Mouse (Mus musculus): ENCODE measurements around the gene Habp4.

Habp4 gene

DNA sequence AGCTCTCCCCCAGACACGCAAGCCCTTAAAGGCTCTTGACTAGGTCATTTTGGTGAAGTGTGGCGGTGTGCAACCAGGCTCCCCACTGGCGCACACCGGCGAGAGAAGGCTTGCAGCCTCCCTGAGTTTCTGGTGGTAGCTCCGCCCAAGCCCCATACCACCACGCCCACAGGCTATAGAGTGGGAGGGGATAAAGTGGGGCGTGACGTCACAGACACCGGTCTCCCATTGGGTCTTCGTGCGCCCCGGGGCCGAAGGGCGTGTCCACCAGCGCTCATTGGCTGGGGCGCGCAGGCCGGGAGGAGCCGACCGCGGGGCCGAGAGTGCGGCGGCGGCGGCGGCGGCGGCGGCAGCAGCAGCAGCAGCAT, at the start of gene Habp4:
Habp4 (plus strand) TSS at position 277 of the 368 bp plus-strand sequence.
- DNase-seq (ENCODE audit: low read depth, low spot score) = peak; percentile 97

DNA sequence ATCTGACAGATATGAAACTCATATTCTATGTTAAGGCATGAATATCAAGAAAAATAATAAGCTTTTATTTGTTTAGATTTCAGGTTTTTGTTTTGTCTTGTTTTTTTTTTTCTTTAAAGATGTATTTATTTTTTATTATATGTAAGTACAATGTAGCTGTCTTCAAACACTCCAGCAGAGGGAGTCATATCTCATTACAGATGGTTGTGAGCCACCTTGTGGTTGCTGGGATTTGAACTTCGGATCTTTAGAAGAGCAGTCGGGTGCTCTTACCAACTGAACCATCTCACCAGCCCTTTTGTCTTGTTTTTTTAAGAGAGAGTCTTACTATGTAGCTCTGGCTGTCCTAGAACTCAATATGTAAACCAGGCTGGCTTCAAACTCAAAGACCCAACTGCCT, 44.2 kb upstream of the Habp4 start:
- no peak for DNase-seq (ENCODE audit: low read depth, low spot score)

DNA sequence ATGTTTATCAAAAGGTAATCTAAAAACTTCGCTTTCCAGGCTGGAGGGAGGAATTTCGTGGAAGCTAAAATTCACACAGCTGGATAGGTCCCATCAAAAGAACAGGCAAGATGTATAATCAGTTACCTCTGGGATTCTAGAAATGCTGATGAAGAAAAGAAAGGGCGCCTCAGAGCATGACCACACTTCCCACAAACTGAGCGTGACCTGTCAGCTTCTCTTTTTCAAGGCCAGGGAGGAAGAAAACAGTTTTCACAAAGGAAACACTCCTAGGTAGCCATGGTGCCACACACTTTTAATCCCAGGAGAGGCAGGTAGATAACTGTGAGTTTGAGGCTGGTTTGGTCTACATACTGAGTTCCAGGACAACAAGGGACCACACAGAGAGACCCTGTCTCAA, 40.9 kb upstream of the Habp4 start:
- no peak for DNase-seq (ENCODE audit: low read depth, low spot score)

DNA sequence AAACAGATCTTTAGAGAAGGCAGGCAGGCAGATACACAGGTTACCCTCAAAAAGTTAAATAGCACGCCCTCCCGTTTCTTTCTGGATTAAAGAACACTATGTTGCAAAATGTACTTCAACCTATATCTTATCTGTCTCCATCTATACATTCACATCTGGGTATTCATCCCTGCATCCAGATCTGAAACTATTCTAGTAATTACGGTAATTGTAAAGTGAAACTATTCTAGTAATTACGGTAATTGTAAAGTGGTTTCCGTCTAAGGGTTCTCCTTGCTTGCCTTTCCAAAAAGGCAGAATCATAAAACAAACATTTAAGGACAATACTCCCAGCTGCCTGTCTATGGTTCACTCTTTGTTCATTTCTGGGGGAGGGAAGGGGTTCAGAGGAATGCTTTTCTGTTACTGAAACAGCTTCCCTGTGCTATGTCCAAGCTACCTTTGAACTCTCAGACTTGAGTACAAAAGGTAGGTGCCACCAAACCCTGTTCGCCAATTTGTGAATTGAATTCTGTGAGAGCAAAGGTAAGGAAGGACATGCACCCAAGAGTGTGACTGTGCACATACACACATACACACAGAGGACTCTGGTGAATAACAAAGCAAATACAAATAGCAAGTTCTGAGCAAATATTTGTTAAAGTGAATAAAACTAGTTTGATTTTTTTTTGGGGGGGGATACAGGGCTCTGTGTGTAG, 38.0 kb upstream of the Habp4 start:
- no peak for DNase-seq (ENCODE audit: low read depth, low spot score)

DNA sequence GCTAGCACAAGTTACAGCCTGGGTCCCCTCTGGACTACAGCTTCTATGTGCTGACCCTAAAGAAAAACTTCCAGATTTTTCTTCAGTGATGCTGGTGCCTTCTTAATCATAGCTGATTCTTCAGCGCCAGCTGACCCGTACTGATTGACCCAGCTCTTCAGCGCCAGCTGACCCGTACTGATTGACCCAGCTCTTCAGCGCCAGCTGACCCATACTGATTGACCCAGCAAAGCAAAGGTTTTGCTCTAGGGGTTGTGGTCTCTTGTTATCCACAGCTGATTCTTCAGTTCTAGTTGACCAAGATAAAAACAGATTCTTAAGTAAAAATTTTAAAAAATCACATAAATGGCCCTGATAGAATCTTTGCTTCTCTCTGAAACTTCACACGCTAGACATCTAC, 36.7 kb upstream of the Habp4 start:
- no peak for DNase-seq (ENCODE audit: low read depth, low spot score)

DNA sequence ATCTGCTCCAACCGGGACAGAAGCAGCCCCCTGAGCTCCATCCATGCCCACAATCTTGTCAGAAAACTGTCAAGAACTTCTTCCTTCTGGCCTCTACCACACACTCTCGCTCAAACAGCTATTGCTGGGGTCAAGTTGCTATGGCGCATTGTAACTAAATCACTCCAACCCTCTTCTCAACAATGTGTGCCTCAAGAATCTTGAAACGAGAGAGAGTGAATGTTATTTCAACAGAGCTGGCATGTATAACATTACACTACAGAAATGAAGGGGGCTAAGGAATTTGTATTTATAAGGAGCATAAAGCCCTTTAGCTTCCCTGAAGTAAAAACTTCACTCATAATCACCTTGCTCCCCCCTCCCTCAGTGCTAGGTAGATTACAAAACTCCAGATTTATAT, 35.3 kb upstream of the Habp4 start:
- no peak for DNase-seq (ENCODE audit: low read depth, low spot score)

DNA sequence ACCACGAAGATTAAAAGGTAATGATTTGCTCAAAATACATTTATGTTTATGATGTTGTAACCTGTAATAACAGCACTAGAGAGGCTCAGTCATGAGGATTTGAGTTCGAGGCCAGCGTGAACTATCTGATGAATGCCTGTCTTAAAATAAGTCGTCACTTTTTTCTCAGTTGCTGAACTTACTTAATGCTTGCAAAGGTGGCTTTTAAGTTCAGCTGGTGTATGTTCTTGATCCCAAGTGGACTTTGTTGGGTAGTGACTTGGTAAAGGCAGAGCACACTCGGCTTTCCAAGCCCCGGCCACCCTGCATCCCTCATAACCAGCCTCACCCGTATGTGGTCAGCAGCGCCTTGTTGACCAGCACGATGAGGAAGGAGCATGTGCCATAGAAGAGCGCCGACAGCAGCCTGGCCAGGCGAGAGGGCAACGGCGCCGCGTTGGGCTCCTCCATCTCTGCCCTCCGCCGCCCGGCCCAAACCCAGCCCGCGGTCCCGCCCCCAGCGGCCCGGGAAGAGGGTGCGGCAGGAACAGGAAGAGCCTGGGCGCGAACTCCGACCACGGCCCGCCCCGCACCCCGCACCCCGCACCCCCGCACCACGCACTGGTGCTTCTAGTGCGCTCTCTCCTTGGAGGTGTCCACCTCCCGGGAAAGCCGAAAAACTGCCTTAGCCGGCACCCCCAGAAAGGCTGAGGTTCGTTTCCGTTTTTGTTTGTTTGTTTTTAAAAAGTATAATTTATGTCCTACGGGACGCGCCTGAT, 32.6 kb upstream of the Habp4 start, which contains the start of gene Slc35d2:
Slc35d2 (minus strand) TSS at position 511 of the 758 bp plus-strand sequence.
- no peak for DNase-seq (ENCODE audit: low read depth, low spot score)

DNA sequence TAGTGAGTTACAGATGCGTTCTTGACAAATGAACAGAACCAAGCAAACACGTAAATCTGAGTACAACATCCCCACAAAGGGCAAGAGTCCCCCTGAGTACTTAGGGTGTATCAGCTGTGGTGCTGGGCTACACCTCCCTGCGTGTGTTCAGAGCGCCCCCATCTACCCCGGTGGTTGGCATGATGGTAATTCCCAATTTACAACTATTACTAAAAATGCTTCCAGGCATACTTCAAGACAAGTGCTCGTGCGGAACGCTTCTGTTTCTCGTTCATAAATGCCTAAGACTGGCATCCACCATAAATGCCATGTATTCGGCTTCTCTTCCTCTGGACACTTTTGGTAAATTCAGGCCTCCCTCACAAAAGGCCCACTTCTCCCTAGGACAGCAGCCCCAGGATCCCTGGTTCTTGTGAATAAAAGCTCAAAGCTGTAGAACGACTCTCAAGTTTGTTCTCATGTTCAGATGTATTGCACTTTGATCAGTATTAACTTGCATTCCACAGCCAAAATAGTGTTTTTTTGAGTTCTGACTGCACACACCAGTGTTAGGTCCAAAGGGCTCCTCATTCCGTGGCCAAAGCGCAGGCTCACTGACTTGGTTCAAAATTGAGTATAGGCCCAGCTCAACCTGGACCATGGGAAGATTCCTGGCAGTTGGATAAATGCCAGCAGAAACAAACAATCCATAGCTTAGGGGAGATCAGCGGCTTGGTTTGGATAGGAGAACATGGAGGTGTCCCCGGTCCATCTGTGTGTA, 31.8 kb upstream of the Habp4 start:
- DNase-seq (ENCODE audit: low read depth, low spot score) = no peak

DNA sequence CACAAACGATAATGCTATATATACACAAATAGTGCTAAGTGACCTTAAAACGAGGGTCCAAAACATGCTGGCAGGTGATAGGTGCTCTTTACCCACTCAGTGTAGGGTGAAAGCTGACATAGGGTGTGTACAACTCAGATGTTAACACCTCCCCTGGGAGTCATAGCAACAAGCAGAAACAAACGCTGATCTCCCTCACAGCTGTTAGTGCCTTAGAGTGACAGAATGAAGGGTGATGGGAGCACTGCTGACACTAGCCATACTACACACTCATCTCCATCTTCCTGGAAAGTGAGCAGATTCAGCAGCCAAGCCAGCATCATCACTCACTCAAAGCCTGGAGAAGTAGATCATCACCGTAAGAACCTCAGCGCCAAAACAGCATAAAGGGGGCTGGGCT, 11.5 kb upstream of the Habp4 start:
- DNase-seq (ENCODE audit: low read depth, low spot score) = no peak

DNA sequence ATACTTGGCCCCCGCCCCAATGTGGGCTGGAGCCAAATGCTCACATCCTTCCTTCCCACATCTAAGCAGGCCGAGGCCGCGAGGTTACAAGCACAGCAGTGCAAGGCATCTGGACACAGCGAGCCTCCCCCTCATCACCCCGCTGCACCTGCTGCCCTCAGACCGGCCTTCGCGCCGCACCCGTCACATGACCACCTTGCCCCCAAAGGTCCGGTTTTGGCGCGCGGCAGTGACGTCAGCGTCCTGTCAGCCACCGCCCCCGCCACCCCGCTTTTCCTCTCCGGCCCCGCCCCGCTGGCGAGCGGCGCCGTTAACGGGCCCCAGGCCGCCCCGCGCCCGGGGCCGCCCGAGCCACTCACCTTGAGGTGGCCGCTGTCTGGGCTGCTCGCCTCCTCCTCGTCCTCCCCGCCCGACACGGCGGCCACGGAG, 9.4 kb upstream of the Habp4 start:
- peak; percentile 67 for DNase-seq (ENCODE audit: low read depth, low spot score)

DNA sequence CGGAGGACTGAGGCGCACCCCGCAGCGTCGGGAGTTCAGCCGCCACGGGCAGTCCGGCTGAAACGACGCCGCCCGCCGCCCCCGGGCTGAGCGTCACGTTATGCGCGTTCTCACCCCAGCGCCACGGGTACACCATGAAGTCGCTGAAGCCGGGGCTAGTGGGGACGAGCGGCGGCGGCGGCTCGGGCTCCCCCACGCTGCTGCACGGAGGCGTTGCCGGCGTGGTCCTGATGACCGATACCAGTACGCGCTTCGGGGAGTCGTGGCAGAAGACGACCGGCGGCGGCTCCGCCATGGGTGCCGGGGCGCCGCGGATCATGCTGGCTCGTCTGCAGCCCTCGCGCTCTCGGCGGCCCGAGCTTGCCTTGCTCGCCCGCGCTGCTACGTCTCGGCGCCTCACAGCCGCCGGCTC, 8.9 kb upstream of the Habp4 start:
- DNase-seq (ENCODE audit: low read depth, low spot score) = no peak

DNA sequence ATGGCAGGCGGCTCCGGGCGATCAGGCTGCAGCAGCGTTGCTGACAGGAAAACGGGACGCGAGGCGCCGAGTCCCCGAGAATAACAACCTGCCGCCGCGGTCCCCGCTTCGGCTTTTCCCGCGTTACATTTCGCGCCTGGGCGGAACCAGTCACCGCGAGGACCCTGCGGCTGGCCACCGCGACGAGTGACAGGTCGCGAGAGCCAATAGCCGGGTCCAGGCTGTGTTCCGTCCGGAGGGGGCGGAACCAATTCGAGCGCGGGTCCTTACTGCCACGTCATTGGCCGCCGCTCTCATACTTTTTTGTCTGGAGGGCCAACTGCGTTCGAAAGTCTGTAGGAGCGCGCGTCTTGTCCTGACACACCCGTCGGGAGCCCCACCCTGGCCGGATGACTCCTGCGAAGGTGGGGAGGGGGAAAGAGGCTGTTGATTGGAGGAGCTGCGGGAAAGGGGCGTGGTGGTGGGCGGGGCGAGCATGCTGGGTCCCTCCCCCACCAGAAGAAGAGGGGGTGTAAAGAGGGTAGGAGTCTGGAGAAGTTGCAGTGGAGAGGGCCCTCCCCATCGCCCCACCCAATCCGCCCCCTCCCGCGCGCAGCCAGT, 8.4 kb upstream of the Habp4 start, which contains the start of gene Zfp367:
Zfp367 (minus strand) TSS at position 120 of the 600 bp plus-strand sequence.
- peak; percentile 86 for DNase-seq (ENCODE audit: low read depth, low spot score)

DNA sequence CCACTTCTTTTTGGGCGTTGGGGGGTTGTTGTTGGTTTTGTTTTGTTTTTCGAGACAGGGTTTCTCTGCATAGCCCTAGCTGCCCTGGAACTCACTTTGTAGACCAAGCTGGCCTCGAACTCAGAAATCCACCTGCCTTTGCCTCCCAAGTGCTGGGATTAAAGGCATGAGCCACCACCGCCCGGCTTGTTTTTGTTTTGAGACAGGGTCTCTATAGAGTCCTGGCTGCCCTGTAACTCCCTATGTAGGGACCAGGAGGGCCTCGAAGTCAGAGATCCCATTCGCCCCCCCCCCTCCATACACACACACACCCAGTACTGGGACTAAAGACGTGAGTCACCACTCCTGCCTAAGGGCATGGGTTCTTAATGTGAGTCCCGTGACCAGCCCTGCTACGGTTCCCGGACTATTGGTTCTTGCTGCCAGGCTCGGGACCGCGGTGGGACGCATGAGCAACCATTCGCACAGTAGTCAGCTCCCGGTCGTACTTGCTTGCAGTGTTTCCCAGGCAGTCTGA, 7.8 kb upstream of the Habp4 start:
- no peak for DNase-seq (ENCODE audit: low read depth, low spot score)

DNA sequence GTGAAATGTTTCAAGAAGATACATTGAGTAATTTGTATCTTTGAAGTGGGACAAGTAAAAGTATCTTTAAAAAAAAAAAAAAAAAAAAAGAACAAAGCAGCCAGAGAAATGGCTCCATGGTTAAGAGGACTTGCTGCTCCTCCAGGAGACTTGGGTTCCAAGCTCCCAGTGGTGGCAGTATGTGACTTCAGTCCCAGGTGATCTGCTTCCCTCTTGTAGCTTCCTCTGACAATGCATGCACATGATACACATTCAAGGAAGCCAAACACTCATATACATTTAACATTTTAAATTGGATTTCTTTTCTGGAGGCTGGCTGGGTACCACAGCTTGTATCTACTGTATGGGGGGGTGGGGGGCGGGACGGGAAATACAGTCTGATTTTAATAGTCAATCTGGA, 7.0 kb upstream of the Habp4 start:
- DNase-seq (ENCODE audit: low read depth, low spot score) = no peak

DNA sequence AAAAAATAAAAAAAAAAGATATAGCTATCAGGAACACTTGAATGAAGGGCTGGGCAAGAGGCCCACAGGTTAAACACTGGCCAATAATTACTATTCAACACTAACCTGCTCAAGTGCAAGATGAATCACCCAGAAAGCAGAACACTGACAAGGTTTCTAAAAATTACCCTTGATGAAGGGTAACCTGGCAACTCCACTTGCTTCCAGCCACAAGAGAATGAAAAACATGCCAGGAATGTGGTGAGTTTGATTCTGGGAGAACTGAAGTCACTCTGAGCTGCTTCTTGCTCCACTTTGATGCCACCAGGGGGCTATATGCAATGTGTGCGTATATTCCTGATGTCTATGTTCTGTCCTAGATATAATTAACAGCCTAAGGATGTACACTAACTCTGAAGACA, 6.5 kb upstream of the Habp4 start:
- DNase-seq (ENCODE audit: low read depth, low spot score) = no peak

DNA sequence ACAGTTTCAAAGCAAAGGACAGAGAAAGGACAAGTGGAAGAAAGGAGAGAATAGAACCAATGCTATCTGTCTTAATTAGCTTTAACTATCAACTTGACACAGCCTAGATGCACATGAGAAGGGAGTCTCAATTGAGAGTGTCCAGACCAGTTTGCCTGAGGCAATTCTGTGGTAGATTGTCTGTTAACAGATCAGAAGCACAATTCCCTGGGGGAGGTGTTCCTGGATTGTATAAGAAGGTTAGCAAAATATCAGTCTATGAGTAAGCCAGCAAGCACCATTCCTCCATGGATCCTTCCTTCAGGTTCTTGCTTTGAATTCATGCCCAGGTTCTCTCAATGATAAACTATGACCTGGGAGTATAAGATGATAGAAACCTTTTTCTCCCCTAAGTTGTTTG, 4.7 kb upstream of the Habp4 start:
- no peak for DNase-seq (ENCODE audit: low read depth, low spot score)

DNA sequence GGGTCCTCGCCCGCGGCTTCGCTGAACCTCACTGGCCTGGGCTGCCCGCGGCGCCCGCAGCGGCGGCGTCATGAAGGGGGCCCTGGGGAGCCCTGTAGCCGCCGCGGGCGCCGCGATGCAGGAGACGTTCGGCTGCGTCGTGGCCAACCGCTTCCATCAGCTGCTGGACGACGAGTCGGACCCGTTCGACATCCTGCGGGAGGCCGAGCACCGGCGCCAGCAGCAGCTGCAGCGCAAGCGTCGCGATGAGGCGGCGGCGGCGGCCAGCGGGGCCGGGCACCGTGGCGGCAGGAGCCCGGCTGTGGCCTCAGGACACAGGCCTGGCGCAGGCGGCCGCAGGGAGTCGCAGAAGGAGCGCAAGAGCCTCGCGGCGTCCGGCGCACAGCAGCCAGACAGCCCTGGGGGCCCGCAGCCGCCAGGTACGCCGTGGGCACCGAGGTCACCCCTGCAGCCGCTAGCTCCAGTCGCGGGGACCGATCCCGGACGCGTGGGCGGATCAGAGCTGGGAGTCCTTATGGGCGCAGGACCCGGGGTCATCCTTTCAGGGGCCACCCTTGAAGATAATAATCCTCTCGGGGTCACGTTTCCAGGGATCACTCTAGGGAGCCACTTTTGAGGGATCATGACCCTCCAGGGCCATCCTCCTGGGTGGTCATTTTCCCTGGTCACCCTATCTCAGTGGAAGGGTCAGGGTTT, 440 bp downstream of the Habp4 start:
- DNase-seq (ENCODE audit: low read depth, low spot score) = no peak

DNA sequence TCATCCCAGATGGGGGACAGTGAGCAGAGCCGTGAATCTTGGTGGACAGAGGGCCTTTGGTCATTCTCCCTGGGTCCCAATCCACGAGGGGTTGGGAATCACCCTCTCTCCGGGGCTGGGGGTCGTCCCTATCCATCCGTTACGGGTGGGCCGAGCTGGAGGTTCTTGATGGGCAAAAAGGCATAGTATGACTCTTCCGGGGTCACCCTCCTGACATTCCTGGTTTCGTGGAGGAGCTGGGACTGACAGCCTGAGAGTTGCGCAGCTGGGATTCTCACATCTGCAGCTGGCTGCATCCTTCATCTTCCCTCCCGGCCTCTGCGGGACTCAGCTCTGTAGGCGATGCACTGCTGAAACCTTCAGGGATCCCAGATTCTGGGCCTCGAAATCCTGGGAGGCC, 1.0 kb downstream of the Habp4 start:
- no peak for DNase-seq (ENCODE audit: low read depth, low spot score)

DNA sequence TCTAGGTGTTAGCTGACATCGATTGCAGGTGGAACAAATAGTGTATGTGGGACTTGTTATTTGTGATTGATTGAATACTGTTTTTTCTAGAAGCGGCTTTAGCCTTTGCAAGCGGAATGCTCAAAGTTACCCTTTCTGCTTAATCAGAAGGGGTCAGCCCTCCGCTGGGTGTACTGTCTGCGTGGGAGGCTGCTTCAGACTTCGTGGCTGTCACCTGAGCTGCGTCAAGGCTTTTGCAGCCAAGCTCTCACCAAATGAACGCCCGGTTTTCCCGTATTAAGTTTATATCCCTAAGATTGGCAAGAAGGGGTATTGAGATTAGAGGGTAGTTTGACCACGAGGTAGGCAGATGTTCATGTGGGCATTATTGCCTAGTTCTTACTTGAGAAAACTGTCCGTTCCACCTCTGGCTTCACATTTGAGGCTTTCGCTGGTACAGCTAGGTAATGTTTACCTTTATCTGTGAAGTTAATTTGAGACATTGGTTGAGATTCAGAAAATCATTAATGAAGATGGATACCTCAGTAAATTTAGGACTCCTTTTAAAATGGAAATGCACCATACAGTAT, 1.6 kb downstream of the Habp4 start:
- DNase-seq (ENCODE audit: low read depth, low spot score) = no peak

DNA sequence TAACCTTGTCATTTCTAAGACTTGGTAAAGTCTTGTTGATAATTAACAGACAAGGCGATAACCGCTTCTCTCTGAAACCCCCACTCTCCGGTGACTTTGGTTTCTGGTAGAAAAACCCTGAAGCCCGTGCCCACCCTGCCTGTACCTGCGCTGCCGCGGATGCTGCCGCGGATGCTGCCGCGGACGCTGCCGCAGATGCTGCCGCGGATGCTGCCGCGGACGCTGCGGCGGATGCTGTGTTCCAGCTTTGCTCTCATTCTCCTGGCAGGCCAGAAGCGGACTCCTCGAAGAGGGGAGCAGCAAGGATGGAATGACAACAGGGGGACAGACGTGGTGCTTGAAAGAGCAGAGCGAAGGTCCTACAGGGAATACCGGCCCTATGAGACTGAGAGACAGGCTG, 8.1 kb downstream of the Habp4 start:
- no peak for DNase-seq (ENCODE audit: low read depth, low spot score)

DNA sequence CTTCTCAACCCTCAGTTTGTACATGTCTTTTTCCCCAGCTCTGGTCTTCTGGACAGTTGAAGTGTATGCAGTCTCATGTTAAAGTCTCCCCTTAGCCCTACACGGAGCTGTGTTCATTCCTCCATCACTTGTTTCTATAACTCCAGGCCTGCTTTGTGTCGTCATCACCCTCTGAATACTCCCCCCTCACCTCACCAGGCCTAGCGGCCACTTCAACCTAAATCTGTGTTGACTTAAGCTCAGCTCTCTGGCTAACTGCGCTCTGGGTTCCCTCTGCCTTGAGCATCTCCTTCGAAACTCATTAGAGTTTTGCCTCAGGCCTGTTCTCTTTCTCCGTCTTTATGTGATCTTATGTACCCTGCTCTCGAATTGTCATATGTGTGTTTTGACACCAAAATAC, 16.4 kb downstream of the Habp4 start:
- no peak for DNase-seq (ENCODE audit: low read depth, low spot score)
